Mouse (Mus musculus) stomach, embryonic 16.5 days (tissue): ENCODE measurements around the gene Slc10a7. TPM values are rescaled to one million over a fixed set of nuclear protein-coding genes. Genes with fewer than 3 reads are reported as not detected.
A peak's percentile ranks its signal among the peaks of the same experiment; 100 is the strongest.
"Not testable (repeated sequence)": the region's sequence is repeated elsewhere in the genome, so short reads cannot be mapped to it uniquely, and the experiment has no call there.

Experiments
- ATAC-seq: fragments of 200-750 bp; cut with Nextera tagmentation; 2 replicates; pipeline ENCODE4 v1.8.0; 2017; ENCODE audit warnings: moderate number of reproducible peaks, moderate TSS enrichment; ENCODE audit not compliant: insufficient read depth, low FRiP score
- H3K27ac ChIP-seq: fragments of 300-500 bp; sonication (generic); 2 replicates; pipeline ENCODE4 v1.5.1; 2014; ENCODE audit warnings: low read length
- H3K27me3 ChIP-seq: fragments of 300-500 bp; sonication (generic); 2 replicates; pipeline ENCODE4 v1.6.1; 2014; ENCODE audit warnings: low read length, control low read depth, mixed read lengths; ENCODE audit not compliant: control insufficient read depth, insufficient read depth
- H3K36me3 ChIP-seq: fragments of 300-500 bp; sonication (generic); 2 replicates; pipeline ENCODE4 v1.6.1; 2014; ENCODE audit warnings: low read length; ENCODE audit not compliant: control insufficient read depth, insufficient read depth
- H3K4me1 ChIP-seq: fragments of 300-500 bp; sonication (generic); 2 replicates; pipeline ENCODE4 v1.6.1; 2014; ENCODE audit warnings: low read length, control low read depth, mixed read lengths; ENCODE audit not compliant: control insufficient read depth, insufficient read depth
- H3K4me2 ChIP-seq: fragments of 300-500 bp; sonication (generic); 2 replicates; pipeline ENCODE4 v1.6.1; 2014; ENCODE audit warnings: low read depth, low read length, mixed read lengths
- H3K4me3 ChIP-seq: fragments of 300-500 bp; sonication (generic); replicated peaks from 2 replicates; pipeline ENCODE4 v1.5.1; 2014; ENCODE audit warnings: mild to moderate bottlenecking, low read length
- H3K9ac ChIP-seq: fragments of 300-500 bp; sonication (generic); 2 replicates; pipeline ENCODE4 v1.6.1; 2014; ENCODE audit warnings: low read length
- H3K9me3 ChIP-seq: fragments of 300-500 bp; sonication (generic); replicated peaks from 2 replicates; pipeline ENCODE4 v1.6.1; 2016; ENCODE audit warnings: low read length, control low read depth; ENCODE audit not compliant: control insufficient read depth
- WGBS: fragments of 180-500 bp; shearing (Covaris S2); extraction: QIAGEN DNeasy Blood & Tissue Kit; methylation state at CpG from one replicate; pipeline ENCODE4 v1.1.7; 2014; 5-methylcytosine and 5-hydroxymethylcytosine counted together
- polyA plus RNA-seq: library from polyadenylated mRNA; unstranded; fragments of >200 nt; fragmentation: Nextera tagmentation; extraction: Ambion mirVana; gene quantifications from 2 replicates; pipeline ENCODE4 v1.2.1, GENCODE M21; 2015

The Slc10a7 gene
- 20.8 and 22.0 TPM in 2 replicates for polyA plus RNA-seq

GRCm38 (mm10) chr8:78509273-78510031, at the start of gene Slc10a7:
TSS of gene Slc10a7 (plus strand) at chr8:78509346.
- H3K4me2 ChIP-seq = peak within 1 kb of the TSS; percentile 86
- WGBS = under 1% methylated on average over 51 of the region's 51 CpGs
- H3K9ac ChIP-seq = peak within 1 kb of the TSS; percentile 97
- no peaks in the 10 kb centered on the region for H3K27me3 ChIP-seq
- peaks cover 11% of the 10 kb centered on the region for H3K36me3 ChIP-seq
- peaks cover 8% of the 10 kb centered on the region for H3K4me1 ChIP-seq
- peak within 1 kb of the TSS; percentile 88 for H3K4me3 ChIP-seq
- H3K9me3 ChIP-seq = no peaks in the 10 kb centered on the region
- peak within 1 kb of the TSS; percentile 97 for H3K27ac ChIP-seq
- peak; percentile 93 for ATAC-seq

- Histone ChIP-seq H3K4me1 (no peaks in the 10 kb centered on the region), H3K4me2 (no peak overlapping the region), H3K9me3 (no peaks in the 10 kb centered on the region), H3K4me3 (no peak overlapping the region), H3K27me3 (no peaks in the 10 kb centered on the region), H3K36me3 (no peaks in the 10 kb centered on the region), H3K9ac (no peak overlapping the region), H3K27ac (no peak overlapping the region)
- ATAC-seq = no peak
- WGBS = 63% methylated on average over 2 of the region's 2 CpGs
Observed at GRCm38 (mm10) chr8:78463941-78464340, 45.2 kb upstream of the Slc10a7 start.

- H3K9me3 ChIP-seq = no peaks in the 10 kb centered on the region
- WGBS = 89% methylated on average over 2 of the region's 2 CpGs
- no peaks in the 10 kb centered on the region for H3K4me1 ChIP-seq
- H3K4me3 ChIP-seq = no peak overlapping the region
- H3K27ac ChIP-seq = no peak overlapping the region
- H3K27me3 ChIP-seq = no peaks in the 10 kb centered on the region
- no peak overlapping the region for H3K9ac ChIP-seq
- H3K36me3 ChIP-seq = no peaks in the 10 kb centered on the region
- ATAC-seq = no peak
- no peak overlapping the region for H3K4me2 ChIP-seq
Observed at GRCm38 (mm10) chr8:78467889-78468288, 41.3 kb upstream of the Slc10a7 start.

- Histone ChIP-seq H3K27me3 (no peaks in the 10 kb centered on the region), H3K36me3 (no peaks in the 10 kb centered on the region), H3K4me2 (no peak overlapping the region), H3K9ac (no peak overlapping the region), H3K27ac (no peak overlapping the region), H3K9me3 (no peaks in the 10 kb centered on the region), H3K4me1 (no peaks in the 10 kb centered on the region), H3K4me3 (no peak overlapping the region)
- WGBS = 36% methylated on average over 6 of the region's 6 CpGs
- ATAC-seq = no peak
Observed at GRCm38 (mm10) chr8:78477051-78477829, 31.9 kb upstream of the Slc10a7 start.

- H3K27ac ChIP-seq = no peak overlapping the region
- no peaks in the 10 kb centered on the region for H3K36me3 ChIP-seq
- no peak overlapping the region for H3K9ac ChIP-seq
- ATAC-seq = no peak
- no peaks in the 10 kb centered on the region for H3K27me3 ChIP-seq
- 84% methylated on average over 3 of the region's 3 CpGs for WGBS
- H3K9me3 ChIP-seq = no peaks in the 10 kb centered on the region
- H3K4me3 ChIP-seq = no peak overlapping the region
- no peak overlapping the region for H3K4me2 ChIP-seq
- no peaks in the 10 kb centered on the region for H3K4me1 ChIP-seq
Observed at GRCm38 (mm10) chr8:78489733-78490132, 19.4 kb upstream of the Slc10a7 start.

- no peak overlapping the region for H3K4me2 ChIP-seq
- H3K4me3 ChIP-seq = no peak overlapping the region
- WGBS = 61% methylated on average over 2 of the region's 2 CpGs
- H3K9ac ChIP-seq = no peak overlapping the region
- ATAC-seq = no peak
- no peaks in the 10 kb centered on the region for H3K4me1 ChIP-seq
- H3K36me3 ChIP-seq = no peaks in the 10 kb centered on the region
- H3K9me3 ChIP-seq = no peaks in the 10 kb centered on the region
- no peak overlapping the region for H3K27ac ChIP-seq
- H3K27me3 ChIP-seq = no peaks in the 10 kb centered on the region
Observed at GRCm38 (mm10) chr8:78493031-78493430, 16.1 kb upstream of the Slc10a7 start.

- H3K4me3 ChIP-seq, ATAC-seq, H3K4me1 ChIP-seq, H3K27me3 ChIP-seq, H3K27ac ChIP-seq, H3K36me3 ChIP-seq, H3K9ac ChIP-seq, H3K9me3 ChIP-seq, H3K4me2 ChIP-seq: not testable (repeated sequence)
- WGBS = 97% methylated on average over 3 of the region's 3 CpGs
Observed at GRCm38 (mm10) chr8:78496273-78496672, 12.9 kb upstream of the Slc10a7 start.

- ATAC-seq = no peak
- H3K9me3 ChIP-seq = no peaks in the 10 kb centered on the region
- no peaks in the 10 kb centered on the region for H3K27me3 ChIP-seq
- no peak overlapping the region for H3K27ac ChIP-seq
- H3K4me2 ChIP-seq = no peak overlapping the region
- H3K36me3 ChIP-seq = peaks cover 17% of the 10 kb centered on the region
- no peak overlapping the region for H3K9ac ChIP-seq
- H3K4me3 ChIP-seq = no peak overlapping the region
- peaks cover 5% of the 10 kb centered on the region for H3K4me1 ChIP-seq
- 79% methylated on average over 2 of the region's 2 CpGs for WGBS
Observed at GRCm38 (mm10) chr8:78502706-78503105, 6.4 kb upstream of the Slc10a7 start.
